Mouse (Mus musculus) adrenal gland, adult 2 months (tissue): ENCODE measurements around the gene Dcun1d5. TPM values are rescaled to one million over a fixed set of nuclear protein-coding genes. Genes with fewer than 3 reads are reported as not detected.

Experiments
- polyA plus RNA-seq: library from polyadenylated mRNA; depleted of rRNA; stranded (reverse); fragments of >200 nt; gene quantifications from 2 replicates; pipeline ENCODE4 v1.2.3, GENCODE M21; 2012; rRNA removed
- total RNA-seq, 2 experiments: library from RNA; stranded (reverse); gene quantifications; 2 replicates each; pipeline ENCODE4 v1.2.3; 2021

Gene Dcun1d5
- total and polyA plus RNA-seq, 3 experiments, result 52.1 to 73.3 (median 69.1) TPM

Other genes starting within 250 kb of the Dcun1d5 start
- gene Dync2h1, start 74 bp upstream of the Dcun1d5 start, total RNA-seq, result 10 to 100 TPM in 1 of 2 experiments, 1 to 10 TPM in 1; 9.1 to 11.0 TPM
- gene Dync2h1, start 74 bp upstream of the Dcun1d5 start, polyA plus RNA-seq, result 0.79 and 0.85 TPM in 2 replicates
- gene Mmp13, start 88.0 kb downstream of the Dcun1d5 start, total RNA-seq, result 1 to 10 TPM in 1 of 2 experiments, under 1 TPM in 1; 0.37 to 1.1 TPM
- 0.12 and 0.32 TPM in 2 replicates for gene Mmp13, start 88.0 kb downstream of the Dcun1d5 start, polyA plus RNA-seq
- 10 to 100 TPM in 1 of 2 experiments, 1 to 10 TPM in 1; 4.5 to 16.2 TPM for gene Mmp12, start 159.9 kb downstream of the Dcun1d5 start, total RNA-seq
- 0.75 and 1.2 TPM in 2 replicates for gene Mmp12, start 159.9 kb downstream of the Dcun1d5 start, polyA plus RNA-seq
- not detected for gene Mmp1b, start 203.5 kb downstream of the Dcun1d5 start, total RNA-seq
- gene Mmp1b, start 203.5 kb downstream of the Dcun1d5 start, polyA plus RNA-seq, result not detected in 2 replicates